ENCODE assay signal across 30 mouse cellular contexts in genomic region chr15:89143134-89143533, GRCm38 (mm10).
"Had no signal": no experiment of that assay in that cellular context is flagged by ENCODE, and none has a peak within 500 bp of the region (broad histone marks: within the 10 kb centered on the region; RNA-seq: fewer than 3 reads in every experiment).

No protein-coding gene starts in this region.

- H3K36me3 ChIP-seq: limb, embryonic 12.5 days; limb, embryonic 13.5 days; limb, embryonic 15.5 days; liver, embryonic 12.5 days; liver, embryonic 13.5 days; liver, embryonic 15.5 days; lung, embryonic 15.5 days had no signal

- H3K9me3 ChIP-seq: limb, embryonic 10.5 days; limb, embryonic 12.5 days; limb, embryonic 13.5 days; limb, embryonic 15.5 days; liver, embryonic 12.5 days; liver, embryonic 13.5 days; liver, embryonic 15.5 days; lung, embryonic 15.5 days; midbrain, embryonic 10.5 days; midbrain, embryonic 12.5 days; midbrain, embryonic 13.5 days had no signal

- H3K9ac ChIP-seq: limb, embryonic 12.5 days; limb, embryonic 13.5 days; limb, embryonic 15.5 days; liver, embryonic 12.5 days; liver, embryonic 13.5 days; liver, embryonic 14.5 days; liver, embryonic 15.5 days; liver, postnatal 0 days; lung, embryonic 14.5 days; lung, embryonic 15.5 days; midbrain, embryonic 12.5 days; midbrain, embryonic 13.5 days had no signal

- H3K27ac ChIP-seq: left cerebral cortex, adult 2 months; limb, embryonic 10.5 days; limb, embryonic 12.5 days; limb, embryonic 13.5 days; limb, embryonic 15.5 days; liver, embryonic 12.5 days; liver, embryonic 13.5 days; liver, embryonic 14.5 days; liver, embryonic 15.5 days; lung, embryonic 15.5 days; macrophage; midbrain, embryonic 10.5 days; midbrain, embryonic 12.5 days; midbrain, embryonic 13.5 days had no signal

- H3K4me3 ChIP-seq: left cerebral cortex, adult 2 months; limb, embryonic 10.5 days; limb, embryonic 12.5 days; limb, embryonic 13.5 days; limb, embryonic 15.5 days; liver, embryonic 12.5 days; liver, embryonic 13.5 days; liver, embryonic 15.5 days; lung, embryonic 15.5 days; megakaryocyte, embryonic 14.5 days; midbrain, embryonic 10.5 days; midbrain, embryonic 12.5 days; midbrain, embryonic 13.5 days; myocyte had no signal

- DNase-seq: left cerebral cortex, postnatal 4 days; liver; liver, embryonic 13.5 days; liver, postnatal 0 days; lung, adult 18-20 months; lung, adult 2 months; lung, embryonic 14.5 days; lung, postnatal 10 days; lung, postnatal 14 days; lung, postnatal 36 days; lung, postnatal 4 days; midbrain, embryonic 14.5 days had no signal

- H3K4me2 ChIP-seq: limb, embryonic 12.5 days; limb, embryonic 13.5 days; limb, embryonic 15.5 days; liver, embryonic 11.5 days; liver, embryonic 12.5 days; liver, embryonic 13.5 days; liver, embryonic 15.5 days; lung, embryonic 14.5 days; lung, embryonic 15.5 days; midbrain, embryonic 12.5 days; midbrain, embryonic 13.5 days had no signal

- ATAC-seq: liver, embryonic 12.5 days; liver, postnatal 0 days; lung, postnatal 0 days; midbrain, embryonic 13.5 days; midbrain, embryonic 16.5 days had no signal
